Mouse (Mus musculus) lung, adult 2 months (tissue): ENCODE data around the gene Prss32. TPM values are rescaled to one million over a fixed set of nuclear protein-coding genes. Genes with fewer than 3 reads are reported as not detected.
A peak's percentile ranks its signal among the peaks of the same experiment; 100 is the strongest.

Experiments
- DNase-seq: peaks from one replicate; pipeline ENCODE4 v3.0.0; 2022
- H3K4me1 ChIP-seq: fragments of 200-500 bp; 2 replicates; pipeline ENCODE4 v1.6.1; 2011; ENCODE audit warnings: low read length; ENCODE audit not compliant: control insufficient read depth, insufficient read depth
- H3K4me3 ChIP-seq: fragments of 200-500 bp; replicated peaks from 2 replicates; pipeline ENCODE3; 2011; ENCODE audit warnings: low read depth, mild to moderate bottlenecking, control low read depth, low read length; ENCODE audit errors: extremely low read depth
- CTCF ChIP-seq: fragments of 200-500 bp; IDR thresholded peaks from 2 replicates; pipeline ENCODE4 v1.5.1; 2011; ENCODE audit warnings: mild to moderate bottlenecking, low read length, control low read depth; ENCODE audit not compliant: insufficient read depth
- POLR2A ChIP-seq: fragments of 200-500 bp; IDR thresholded peaks from 2 replicates; pipeline ENCODE4 v1.6.1; 2011; ENCODE audit warnings: low read depth, mild to moderate bottlenecking, control low read depth, low read length, borderline replicate concordance; ENCODE audit errors: extremely low read depth
- WGBS: fragments of 180-500 bp; shearing (Covaris S2); methylation state at CpG from one replicate; pipeline ENCODE4 v1.1.7; 2018; 5-methylcytosine and 5-hydroxymethylcytosine counted together
- polyA plus RNA-seq: library from polyadenylated mRNA; depleted of rRNA; stranded (reverse); fragments of >200 nt; gene quantifications from 2 replicates; pipeline ENCODE4 v1.2.3, GENCODE M21; 2012

Prss32 gene
- polyA plus RNA-seq, 1 experiment, result not detected

- no peak for TF ChIP-seq POLR2A
- no peak for TF ChIP-seq CTCF
- Histone ChIP-seq H3K4me3 (no peak overlapping the region), H3K4me1 (no peaks in the 10 kb centered on the region)
- no peak for DNase-seq
- 99% methylated on average over 16 of the region's 16 CpGs for whole genome bisulfite sequencing
Observed at GRCm38 (mm10) chr17:23815641-23816040, 28.0 kb upstream of the Prss32 start.

DNA sequence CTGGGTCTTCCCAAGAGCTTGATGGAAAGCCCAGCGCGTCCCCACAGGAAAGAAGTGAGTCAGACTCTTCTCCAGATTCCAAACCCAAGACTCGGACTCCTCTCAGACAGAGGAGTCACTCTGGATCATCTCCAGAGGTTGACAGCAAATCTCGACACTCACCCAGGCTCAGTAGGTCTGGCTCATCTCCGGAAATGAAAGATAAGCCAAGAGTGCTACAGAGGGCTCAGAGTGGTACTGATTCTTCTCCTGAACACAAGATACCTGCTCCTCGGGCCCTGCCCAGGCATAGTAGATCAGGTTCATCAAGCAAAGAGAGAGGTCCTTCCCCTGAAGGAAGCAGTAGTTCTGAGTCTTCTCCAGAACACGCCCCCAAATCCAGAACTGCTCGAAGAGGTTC, 25.1 kb upstream of the Prss32 start:
- Histone ChIP-seq H3K4me1 (no peaks in the 10 kb centered on the region), H3K4me3 (no peak overlapping the region)
- TF ChIP-seq CTCF (no peak), POLR2A (no peak)
- WGBS, result 98% methylated on average over 8 of the region's 8 CpGs
- DNase-seq, result no peak

GRCm38 (mm10) chr17:23819235-23819634, 24.4 kb upstream of the Prss32 start:
- WGBS, result 96% methylated on average over 25 of the region's 25 CpGs
- DNase-seq, result no peak
- no peak for TF ChIP-seq POLR2A
- no peak for TF ChIP-seq CTCF
- no peaks in the 10 kb centered on the region for H3K4me1 ChIP-seq
- H3K4me3 ChIP-seq, result no peak overlapping the region

GRCm38 (mm10) chr17:23820731-23821130, 22.9 kb upstream of the Prss32 start:
- Histone ChIP-seq H3K4me1 (no peaks in the 10 kb centered on the region), H3K4me3 (no peak overlapping the region)
- no peak for DNase-seq
- TF ChIP-seq CTCF (no peak), POLR2A (no peak)
- WGBS, result 98% methylated on average over 5 of the region's 5 CpGs

DNA sequence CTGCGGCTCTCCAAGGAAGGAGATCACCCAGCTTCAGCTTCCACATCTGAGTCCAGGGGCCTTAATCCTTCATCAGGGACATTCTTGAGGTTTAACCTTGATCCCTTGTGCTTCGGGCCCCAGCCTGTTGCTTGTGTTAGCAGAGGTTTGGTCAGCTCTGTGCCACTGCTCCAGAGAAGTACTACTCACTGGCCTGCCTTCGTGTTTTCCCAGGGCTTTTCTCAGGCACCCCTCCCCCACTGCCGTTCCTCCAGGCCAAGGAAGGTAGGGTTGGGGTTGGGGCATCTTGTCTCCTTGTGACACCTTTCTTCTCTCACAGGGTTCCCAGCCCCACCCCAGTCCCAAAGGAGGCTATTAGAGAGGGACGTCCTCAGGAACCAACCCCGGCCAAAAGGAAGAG, 21.6 kb upstream of the Prss32 start:
- DNase-seq, result no peak
- WGBS, result 63% methylated on average over 6 of the region's 6 CpGs
- TF ChIP-seq POLR2A (no peak), CTCF (no peak)
- Histone ChIP-seq H3K4me3 (no peak overlapping the region), H3K4me1 (no peaks in the 10 kb centered on the region)

GRCm38 (mm10) chr17:23823018-23823417, 20.6 kb upstream of the Prss32 start:
- WGBS, result 80% methylated on average over 16 of the region's 16 CpGs

DNA sequence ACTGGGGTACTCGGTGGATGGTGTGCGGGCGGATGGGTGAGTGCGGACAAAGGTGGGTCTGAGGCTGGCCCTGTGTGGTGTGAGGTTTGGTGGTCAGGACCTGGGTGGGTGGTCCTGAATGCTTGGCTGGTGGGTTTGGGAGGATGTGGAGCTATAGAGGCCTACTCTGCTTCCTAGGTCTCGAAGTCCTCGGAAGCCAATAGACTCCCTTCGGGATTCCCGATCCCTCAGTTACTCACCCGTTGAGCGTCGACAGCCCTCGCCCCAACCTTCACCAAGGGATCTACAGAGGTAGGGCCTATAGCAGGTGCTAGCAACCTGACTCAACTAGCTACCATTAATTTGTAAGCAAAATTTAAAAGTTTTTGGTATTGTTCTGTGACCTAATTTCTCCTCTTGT, 20.0 kb upstream of the Prss32 start:
- TF ChIP-seq POLR2A (0 out of 2 replicates have a peak, but pooled peaks have one; percentile 10), CTCF (no peak)
- no peak for DNase-seq
- WGBS, result 87% methylated on average over 12 of the region's 12 CpGs
- Histone ChIP-seq H3K4me3 (no peak overlapping the region), H3K4me1 (no peaks in the 10 kb centered on the region)

More at GRCm38 (mm10) chr17:23823018-23823417, 20.6 kb upstream of the Prss32 start:
- DNase-seq, result no peak
- no peak overlapping the region for H3K4me3 ChIP-seq
- TF ChIP-seq POLR2A, result no peak
- no peak for TF ChIP-seq CTCF
- H3K4me1 ChIP-seq, result no peaks in the 10 kb centered on the region

- Histone ChIP-seq H3K4me1 (no peaks in the 10 kb centered on the region), H3K4me3 (no peak overlapping the region)
- DNase-seq, result no peak
- WGBS, result 74% methylated on average over 4 of the region's 4 CpGs
- no peak for TF ChIP-seq CTCF
- TF ChIP-seq POLR2A, result no peak
Observed at GRCm38 (mm10) chr17:23825591-23825990, 18.1 kb upstream of the Prss32 start.

- Histone ChIP-seq H3K4me3 (peak overlapping the region; percentile 93), H3K4me1 (no peaks in the 10 kb centered on the region)
- TF ChIP-seq CTCF (no peak), POLR2A (0 out of 2 replicates have a peak, but pooled peaks have one; percentile 11)
- under 1% methylated on average over 47 of the region's 47 CpGs for WGBS
- DNase-seq, result peak; percentile 63
Observed at GRCm38 (mm10) chr17:23828271-23829001, 15.2 kb upstream of the Prss32 start.

DNA sequence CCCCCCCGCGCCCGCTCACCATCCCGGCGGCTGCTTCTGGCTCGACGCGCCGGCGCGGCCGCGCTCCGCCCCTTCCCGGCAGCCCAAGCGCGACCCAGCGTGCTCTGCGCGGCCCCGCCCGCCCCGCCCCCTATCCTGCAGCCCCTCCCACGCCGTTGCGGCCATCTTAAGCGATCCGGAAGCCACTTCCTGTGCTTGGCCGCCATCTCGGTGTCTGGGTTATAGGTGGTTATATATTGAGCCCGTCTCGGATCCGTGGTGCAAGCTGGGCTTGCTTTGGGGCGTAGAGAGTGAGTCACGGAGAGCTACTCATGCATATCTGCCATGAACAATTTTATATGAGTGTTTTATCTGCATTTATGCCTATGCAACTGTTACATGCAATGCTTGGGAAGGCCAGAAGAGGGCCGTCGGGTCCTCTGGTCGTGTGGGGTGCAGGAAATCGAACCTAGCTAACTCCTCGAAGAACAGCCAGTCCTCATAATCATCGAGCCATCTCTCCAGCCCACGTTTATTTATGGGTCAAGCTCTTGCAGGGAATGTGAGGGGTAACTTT, 14.5 kb upstream of the Prss32 start, which contains the start of gene Elob:
Gene Elob (minus strand): TSS at position 73 of the 556 bp plus-strand sequence.
- H3K4me1 ChIP-seq, result no peaks in the 10 kb centered on the region
- TF ChIP-seq CTCF, result peak; percentile 56
- TF ChIP-seq POLR2A, result peak; percentile 67; the same call in 1 of the 2 replicates
- peak; percentile 83 for DNase-seq
- under 1% methylated on average over 32 of the region's 42 CpGs for WGBS
- peak within 1 kb of the TSS; percentile 93 for H3K4me3 ChIP-seq
